Mouse (Mus musculus) spleen, adult 2 months (tissue): ENCODE data around the gene Arid4b. TPM values are rescaled to one million over a fixed set of nuclear protein-coding genes. Genes with fewer than 3 reads are reported as not detected.

Experiments
- DNase-seq, 2 experiments: peaks; one replicate each; pipeline versions ENCODE4 v3.0.0 to v3.0.0-alpha.2; 2012 to 2021; ENCODE audit warnings: low spot score in 2 of 2, low read depth in 1 of 2
- H3K27ac ChIP-seq: fragments of 200-500 bp; 2 replicates; pipeline ENCODE4 v1.5.1; 2012; ENCODE audit warnings: low read length, inconsistent platforms; ENCODE audit not compliant: insufficient read depth
- H3K27me3 ChIP-seq: fragments of 200-500 bp; 2 replicates; pipeline ENCODE4 v1.6.1; 2012; ENCODE audit warnings: mild to moderate bottlenecking, moderate library complexity, low read length, inconsistent platforms; ENCODE audit not compliant: control insufficient read depth, insufficient read depth
- H3K36me3 ChIP-seq: fragments of 200-500 bp; 2 replicates; pipeline ENCODE4 v1.6.1; 2012; ENCODE audit warnings: mild to moderate bottlenecking, low read length, inconsistent platforms; ENCODE audit not compliant: control insufficient read depth, insufficient read depth
- H3K4me1 ChIP-seq: fragments of 200-500 bp; 2 replicates; pipeline ENCODE4 v1.6.1; 2011; ENCODE audit warnings: inconsistent platforms; ENCODE audit not compliant: control insufficient read depth, insufficient read depth, insufficient read length
- H3K4me3 ChIP-seq: fragments of 200-500 bp; 2 replicates; pipeline ENCODE4 v1.5.1; 2011; ENCODE audit warnings: mild to moderate bottlenecking, inconsistent platforms; ENCODE audit not compliant: insufficient read depth, insufficient read length; ENCODE audit errors: extremely low read depth
- CTCF ChIP-seq: fragments of 200-500 bp; IDR thresholded peaks from 2 replicates; pipeline ENCODE4 v1.5.1; 2011; ENCODE audit warnings: mild to moderate bottlenecking, inconsistent platforms; ENCODE audit not compliant: insufficient read depth, insufficient read length, insufficient replicate concordance; ENCODE audit errors: extremely low read depth
- POLR2A ChIP-seq: fragments of 200-500 bp; IDR thresholded peaks from 2 replicates; pipeline ENCODE4 v1.6.1; 2011; ENCODE audit warnings: low read depth, low read length, inconsistent platforms
- WGBS: fragments of 180-500 bp; shearing (Covaris S2); methylation state at CpG from one replicate; pipeline ENCODE4 v1.1.7; 2018; 5-methylcytosine and 5-hydroxymethylcytosine counted together
- polyA plus RNA-seq: library from polyadenylated mRNA; depleted of rRNA; stranded (reverse); fragments of >200 nt; gene quantifications from 2 replicates; pipeline ENCODE4 v1.2.3, GENCODE M21; 2012

Gene Arid4b
- polyA plus RNA-seq, 1 experiment = 4.6 TPM

DNA sequence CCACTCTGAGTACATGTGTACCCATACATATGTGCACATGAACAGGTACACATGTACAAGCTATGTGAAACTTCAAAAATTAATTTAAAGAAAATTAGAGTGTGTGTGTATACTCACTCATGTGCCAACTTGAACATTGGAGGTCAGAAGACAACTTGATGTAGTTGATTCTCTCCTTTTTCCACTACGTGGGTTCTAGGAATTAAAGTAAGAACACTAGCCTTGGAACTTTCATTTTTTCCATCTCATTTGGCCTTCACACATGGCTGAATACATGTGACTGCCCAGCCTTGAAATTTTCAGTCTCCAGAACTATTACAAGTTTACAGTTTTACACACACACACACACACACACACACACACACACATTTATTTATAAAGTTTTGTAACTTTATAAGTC is 6.3 kb downstream of the Arid4b start:
- Histone ChIP-seq H3K4me3 (no peak overlapping the region), H3K27ac (no peak overlapping the region; the same call in 1 of the 2 replicates)
- 54% methylated on average over 1 of the region's 1 CpGs for WGBS

GRCm38 (mm10) chr13:14074371-14074770 is 11.3 kb downstream of the Arid4b start:
- H3K4me1 ChIP-seq = peaks cover 4% of the 10 kb centered on the region; the same call in 1 of the 2 replicates
- no peaks in the 10 kb centered on the region for H3K27me3 ChIP-seq
- H3K36me3 ChIP-seq = no peaks in the 10 kb centered on the region
- no peak overlapping the region for H3K4me3 ChIP-seq
- no peak for DNase-seq
- TF ChIP-seq CTCF (no peak), POLR2A (no peak)
- H3K27ac ChIP-seq = no peak overlapping the region
- 98% methylated on average over 1 of the region's 1 CpGs for WGBS

More for the DNA sequence above, 6.3 kb downstream of the Arid4b start:
- Histone ChIP-seq H3K27me3 (no peaks in the 10 kb centered on the region), H3K36me3 (peaks cover 3% of the 10 kb centered on the region; the same call in 1 of the 2 replicates), H3K4me1 (peaks cover 6% of the 10 kb centered on the region)
- DNase-seq = no peak
- TF ChIP-seq CTCF (no peak), POLR2A (no peak)

- TF ChIP-seq POLR2A = no peak
- no peak for TF ChIP-seq CTCF
- H3K27me3 ChIP-seq = no peaks in the 10 kb centered on the region
- 81% methylated on average over 1 of the region's 1 CpGs for WGBS
Measured at GRCm38 (mm10) chr13:14075326-14075725, 12.3 kb downstream of the Arid4b start.

GRCm38 (mm10) chr13:14088669-14089068 is 25.6 kb downstream of the Arid4b start:
- WGBS = 92% methylated on average over 1 of the region's 1 CpGs

More at GRCm38 (mm10) chr13:14075326-14075725, 12.3 kb downstream of the Arid4b start:
- no peaks in the 10 kb centered on the region for H3K4me1 ChIP-seq
- H3K27ac ChIP-seq = no peak overlapping the region
- H3K4me3 ChIP-seq = no peak overlapping the region
- no peak for DNase-seq
- H3K36me3 ChIP-seq = no peaks in the 10 kb centered on the region

GRCm38 (mm10) chr13:14103026-14103425 is 40.0 kb downstream of the Arid4b start:
- Histone ChIP-seq H3K4me3 (no peak overlapping the region), H3K36me3 (no peaks in the 10 kb centered on the region), H3K27ac (no peak overlapping the region), H3K4me1 (no peaks in the 10 kb centered on the region), H3K27me3 (no peaks in the 10 kb centered on the region)
- no peak for DNase-seq
- TF ChIP-seq CTCF = no peak
- no peak for TF ChIP-seq POLR2A
- WGBS = 87% methylated on average over 1 of the region's 1 CpGs

More at GRCm38 (mm10) chr13:14088669-14089068, 25.6 kb downstream of the Arid4b start:
- Histone ChIP-seq H3K27me3 (no peaks in the 10 kb centered on the region), H3K4me1 (peaks cover 2% of the 10 kb centered on the region; the same call in 1 of the 2 replicates), H3K27ac (no peak overlapping the region), H3K4me3 (no peak overlapping the region), H3K36me3 (no peaks in the 10 kb centered on the region)
- no peak for DNase-seq
- TF ChIP-seq CTCF (no peak), POLR2A (no peak)

DNA sequence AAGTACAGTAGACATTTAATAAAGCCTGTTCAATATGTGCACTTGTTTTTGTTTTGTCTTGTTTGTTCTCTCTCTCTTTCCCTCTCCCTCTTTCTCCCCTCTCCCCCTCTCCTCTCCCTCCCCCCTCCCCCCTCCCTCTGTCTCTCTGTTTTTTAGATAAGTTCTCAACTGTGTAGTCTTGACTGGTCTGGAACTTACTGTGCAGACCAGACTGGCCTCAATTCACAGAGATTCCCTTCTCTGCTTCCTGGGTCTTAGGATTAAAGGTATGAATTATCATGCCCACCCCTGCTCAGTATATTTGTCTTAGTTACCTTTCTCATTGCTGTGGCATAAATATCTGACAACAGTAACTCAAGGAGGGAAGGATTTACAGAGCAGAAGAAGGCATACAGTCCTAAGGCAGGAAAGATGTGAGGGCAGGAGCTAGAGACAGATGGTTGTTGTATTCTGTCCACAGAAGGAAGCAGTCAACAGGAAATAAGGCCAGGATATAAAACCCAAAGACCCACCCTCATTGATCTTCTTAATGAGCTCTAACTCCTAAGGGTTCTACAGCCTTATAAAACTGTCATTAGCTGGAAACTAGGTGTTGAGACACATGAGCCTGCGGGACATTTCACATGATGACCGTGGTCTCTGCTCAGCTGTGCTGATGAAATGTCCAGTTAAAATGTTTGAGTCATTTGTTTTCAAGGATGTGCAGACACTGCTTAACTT is 47.3 kb downstream of the Arid4b start:
- no peak for TF ChIP-seq CTCF
- no peak for TF ChIP-seq POLR2A
- H3K4me1 ChIP-seq = 0 out of 2 replicates have a peak, but pooled peaks cover 2% of the 10 kb centered on the region
- DNase-seq = no peak
- no peaks in the 10 kb centered on the region for H3K36me3 ChIP-seq
- no peak overlapping the region for H3K27ac ChIP-seq
- H3K27me3 ChIP-seq = no peaks in the 10 kb centered on the region
- WGBS = 90% methylated on average over 2 of the region's 2 CpGs
- no peak overlapping the region for H3K4me3 ChIP-seq

- TF ChIP-seq POLR2A (no peak), CTCF (no peak)
- 58% methylated on average over 1 of the region's 1 CpGs for WGBS
- 0 out of 2 replicates have a peak, but pooled peaks cover 2% of the 10 kb centered on the region for H3K4me1 ChIP-seq
- no peaks in the 10 kb centered on the region for H3K36me3 ChIP-seq
- H3K27ac ChIP-seq = no peak overlapping the region
- no peak overlapping the region for H3K4me3 ChIP-seq
- no peak for DNase-seq
- no peaks in the 10 kb centered on the region for H3K27me3 ChIP-seq
Measured at GRCm38 (mm10) chr13:14111146-14111545, 48.1 kb downstream of the Arid4b start.
